Mouse (Mus musculus): ENCODE measurements around the gene Ptprf. TPM values are rescaled to one million over a fixed set of nuclear protein-coding genes. Genes with fewer than 3 reads are reported as not detected.

Ptprf gene
- total RNA-seq, 2 experiments from 2014 or later: 0.84 TPM; not detected in 1

- no peak for ATAC-seq (replicated peaks; ENCODE audit: low FRiP score, poor library complexity, severe bottlenecking)
These were observed 29.9 kb downstream of the Ptprf start for GRCm38 (mm10) chr4:118261291-118261690.

- no peak for ATAC-seq (replicated peaks; ENCODE audit: low FRiP score, poor library complexity, severe bottlenecking)
These were observed 30.5 kb downstream of the Ptprf start for GRCm38 (mm10) chr4:118260551-118261267.

- ATAC-seq (replicated peaks; ENCODE audit: low FRiP score, poor library complexity, severe bottlenecking): no peak
These were observed 31.3 kb downstream of the Ptprf start for GRCm38 (mm10) chr4:118259782-118260463.

- no peak for ATAC-seq (replicated peaks; ENCODE audit: low FRiP score, poor library complexity, severe bottlenecking)
These were observed 33.2 kb downstream of the Ptprf start for GRCm38 (mm10) chr4:118257977-118258376.

DNA sequence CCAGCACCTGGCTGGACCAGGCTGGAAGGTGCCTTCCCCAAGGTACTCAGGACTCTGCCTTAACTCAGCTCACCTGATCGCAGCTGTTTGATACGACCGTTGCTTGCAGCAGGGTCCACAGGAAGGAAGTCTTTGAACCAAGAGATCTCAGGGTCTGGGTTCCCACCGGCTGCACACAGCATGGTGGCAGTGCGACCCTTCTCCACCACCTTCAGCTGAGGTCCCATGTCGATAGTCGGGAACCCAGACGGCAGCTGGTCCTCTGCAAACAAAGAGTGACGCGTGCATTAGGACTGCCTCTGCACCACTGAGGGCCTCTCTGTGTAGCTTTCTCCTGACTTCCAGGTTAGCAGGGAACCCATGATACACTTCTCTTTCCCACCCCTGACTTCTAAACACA lies 33.8 kb downstream of the Ptprf start:
- ATAC-seq (replicated peaks; ENCODE audit: low FRiP score, poor library complexity, severe bottlenecking): no peak

- no peak for ATAC-seq (replicated peaks; ENCODE audit: low FRiP score, poor library complexity, severe bottlenecking)
These were observed 35.0 kb downstream of the Ptprf start for GRCm38 (mm10) chr4:118256217-118256616.

DNA sequence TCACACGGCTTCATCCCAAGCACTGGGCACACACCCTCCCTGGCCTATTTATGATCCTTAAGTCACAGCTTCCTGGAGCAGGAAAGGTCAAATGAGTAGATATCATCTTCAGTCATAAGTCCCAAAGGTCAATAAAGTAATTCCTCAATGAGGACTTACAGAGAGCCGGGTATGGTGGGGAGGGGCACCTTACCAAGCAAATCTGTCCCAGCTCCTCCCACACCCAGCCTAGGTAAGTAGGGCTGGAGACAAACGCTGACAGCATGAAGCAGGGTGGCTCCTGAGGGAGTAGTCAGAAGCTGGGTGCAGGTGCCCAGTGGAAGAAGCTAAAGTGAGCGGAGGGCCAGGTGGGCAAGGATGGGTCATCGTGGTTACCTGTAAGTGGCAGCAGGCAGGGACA lies 36.3 kb downstream of the Ptprf start:
- ATAC-seq (replicated peaks; ENCODE audit: low FRiP score, poor library complexity, severe bottlenecking): no peak

DNA sequence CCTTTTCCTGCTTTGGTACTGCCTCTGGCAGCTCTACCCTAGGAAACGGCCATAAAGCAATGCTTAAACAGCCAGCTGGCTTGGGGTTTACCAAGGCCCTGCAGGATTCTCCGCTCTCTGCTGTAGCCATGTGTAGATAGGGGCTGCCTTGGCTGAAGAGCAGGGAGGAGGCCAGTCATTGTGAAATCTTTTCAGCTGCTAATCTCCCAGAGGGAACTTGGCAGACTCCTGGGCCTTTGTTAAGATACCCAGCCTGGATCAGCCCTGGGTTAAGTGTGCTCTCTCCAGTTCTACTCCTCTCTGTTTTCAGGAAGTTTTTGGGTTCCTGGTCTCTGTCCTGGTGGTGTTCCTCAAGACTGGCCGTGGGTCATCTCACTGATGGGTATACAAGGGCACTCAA lies 43.9 kb downstream of the Ptprf start:
- no peak for ATAC-seq (replicated peaks; ENCODE audit: low FRiP score, poor library complexity, severe bottlenecking)

- no peak for ATAC-seq (replicated peaks; ENCODE audit: low FRiP score, poor library complexity, severe bottlenecking)
These were observed 45.4 kb downstream of the Ptprf start for GRCm38 (mm10) chr4:118245847-118246246.

- ATAC-seq (replicated peaks; ENCODE audit: low FRiP score, poor library complexity, severe bottlenecking): no peak
These were observed 47.4 kb downstream of the Ptprf start for GRCm38 (mm10) chr4:118243791-118244190.

GRCm38 (mm10) chr4:118243298-118243697 lies 47.9 kb downstream of the Ptprf start:
- no peak for ATAC-seq (replicated peaks; ENCODE audit: low FRiP score, poor library complexity, severe bottlenecking)

DNA sequence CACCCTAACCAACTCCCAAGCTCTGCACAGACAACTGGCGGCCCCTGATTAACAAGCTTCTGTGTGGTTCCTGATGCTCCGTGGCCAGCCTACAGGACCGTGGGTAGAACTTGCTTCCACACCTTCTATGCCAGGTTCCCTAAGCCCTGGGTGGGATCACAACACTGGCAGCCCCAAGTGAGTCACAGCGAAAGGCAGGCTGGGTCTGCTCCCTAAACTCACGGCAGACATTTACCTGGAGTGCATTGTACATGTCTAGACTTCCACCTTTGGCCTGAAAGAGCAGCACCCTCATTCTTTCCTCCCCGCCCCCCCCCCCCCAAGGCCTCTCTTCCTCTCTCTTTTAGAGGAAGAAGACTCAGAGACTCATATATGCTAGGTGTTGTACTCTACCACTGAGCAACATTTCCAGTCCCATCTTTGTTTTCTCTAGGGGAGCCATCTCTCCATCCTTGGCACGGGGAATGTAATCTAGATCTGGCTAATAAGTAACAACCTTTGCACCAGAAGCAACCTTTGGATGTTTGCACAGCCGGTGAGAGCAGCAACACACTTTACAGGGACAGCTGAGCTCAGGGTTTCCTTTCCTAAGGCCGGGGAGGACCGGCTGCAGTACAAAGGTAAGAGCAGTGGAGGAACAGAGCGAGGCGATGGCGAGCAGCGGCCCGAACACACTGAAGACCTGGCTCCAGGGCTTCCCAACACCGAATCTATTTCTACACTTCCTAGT lies 51.1 kb downstream of the Ptprf start:
- no peak for ATAC-seq (replicated peaks; ENCODE audit: low FRiP score, poor library complexity, severe bottlenecking)

DNA sequence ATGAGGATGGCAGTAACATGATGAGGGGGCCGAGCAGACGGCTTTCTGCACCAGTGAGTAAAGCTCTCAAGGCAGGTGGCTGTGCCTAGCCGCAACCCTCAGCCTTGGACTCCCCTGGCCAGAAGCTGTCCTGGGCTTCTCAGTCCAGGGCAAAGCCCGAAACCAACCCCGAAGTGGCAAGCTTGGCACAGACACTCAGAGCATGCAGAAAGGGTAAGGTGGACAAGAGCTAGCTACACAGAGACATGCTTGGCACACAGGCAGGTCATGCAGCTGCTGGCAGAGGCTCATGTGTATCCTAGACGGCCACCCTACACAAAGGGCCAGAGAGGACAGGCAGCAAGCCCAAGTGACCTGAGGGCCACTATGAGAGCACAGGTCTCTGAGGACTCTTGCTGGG lies 52.5 kb downstream of the Ptprf start:
- ATAC-seq (replicated peaks; ENCODE audit: low FRiP score, poor library complexity, severe bottlenecking): no peak

- no peak for ATAC-seq (replicated peaks; ENCODE audit: low FRiP score, poor library complexity, severe bottlenecking)
These were observed 54.3 kb downstream of the Ptprf start for GRCm38 (mm10) chr4:118236871-118237270.

DNA sequence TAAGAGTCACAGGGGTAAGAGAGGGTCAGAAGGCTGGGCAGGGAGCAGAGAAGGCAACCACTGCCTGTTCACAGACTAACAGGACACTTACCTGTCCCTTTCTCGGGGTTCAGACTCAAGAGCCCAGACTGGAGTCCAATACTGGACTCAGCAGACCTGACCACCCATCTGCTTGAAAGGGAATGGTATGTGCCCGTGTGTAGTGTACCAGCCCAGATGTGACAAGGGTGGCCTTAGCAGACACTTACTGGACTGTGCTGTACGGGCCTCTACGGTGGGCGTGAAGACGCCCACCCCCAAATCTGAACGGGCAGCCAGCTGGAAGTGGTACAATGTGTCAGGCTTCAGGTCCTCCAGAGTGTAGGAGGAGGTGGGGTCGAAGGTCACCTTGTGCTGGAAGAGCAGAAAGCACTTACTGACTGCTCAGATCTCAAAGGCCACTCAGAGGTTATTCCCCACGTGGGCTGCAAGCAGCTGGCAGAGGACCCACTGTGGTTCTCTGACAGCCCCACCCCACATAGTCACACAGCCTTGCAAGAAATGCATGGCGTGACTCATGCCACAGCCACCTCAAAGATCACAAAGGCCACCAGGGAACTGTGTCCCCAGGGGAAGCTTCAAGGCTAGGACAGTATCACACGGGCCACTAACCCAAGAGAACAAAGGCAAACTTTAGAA lies 56.4 kb downstream of the Ptprf start:
- ATAC-seq (replicated peaks; ENCODE audit: low FRiP score, poor library complexity, severe bottlenecking): no peak

GRCm38 (mm10) chr4:118233886-118234285 lies 57.3 kb downstream of the Ptprf start:
- ATAC-seq (replicated peaks; ENCODE audit: low FRiP score, poor library complexity, severe bottlenecking): no peak

GRCm38 (mm10) chr4:118231861-118232260 lies 59.3 kb downstream of the Ptprf start:
- no peak for ATAC-seq (replicated peaks; ENCODE audit: low FRiP score, poor library complexity, severe bottlenecking)

DNA sequence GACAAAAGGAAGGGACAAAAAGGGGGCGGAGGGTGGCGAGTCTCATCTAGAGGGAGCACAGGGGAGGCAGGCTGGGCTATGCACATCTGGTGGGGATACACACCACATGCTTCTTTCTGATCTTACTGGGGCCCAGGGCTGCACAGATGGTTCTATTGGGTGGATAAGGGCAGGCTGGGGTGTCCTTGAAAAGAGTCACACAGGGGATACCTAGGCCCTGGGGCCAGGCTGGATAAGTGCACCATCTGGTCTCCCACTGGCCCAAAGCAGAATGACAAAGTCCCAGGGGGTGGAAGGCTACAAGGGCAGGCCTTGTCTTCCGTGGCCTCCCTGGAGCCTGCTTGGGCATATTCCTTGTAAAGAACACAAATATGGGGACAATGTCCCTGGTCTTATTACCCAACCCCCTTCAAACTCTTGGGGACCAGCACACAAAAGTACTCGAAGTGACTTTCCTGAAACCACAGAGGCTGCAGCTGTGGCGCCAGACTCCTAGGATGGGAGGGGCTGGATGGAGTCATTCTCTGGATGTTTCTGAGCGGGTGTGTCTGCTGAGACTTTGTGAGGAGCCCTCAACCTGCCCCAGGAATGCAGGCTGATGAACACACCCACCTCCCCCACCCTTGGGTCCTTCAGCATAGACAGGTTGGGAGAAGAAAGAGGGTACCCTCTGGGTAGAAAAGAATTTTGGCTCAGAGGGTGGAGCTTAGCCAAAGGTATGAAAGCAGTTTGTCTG lies 62.0 kb downstream of the Ptprf start:
- ATAC-seq (replicated peaks; ENCODE audit: low FRiP score, poor library complexity, severe bottlenecking): no peak

DNA sequence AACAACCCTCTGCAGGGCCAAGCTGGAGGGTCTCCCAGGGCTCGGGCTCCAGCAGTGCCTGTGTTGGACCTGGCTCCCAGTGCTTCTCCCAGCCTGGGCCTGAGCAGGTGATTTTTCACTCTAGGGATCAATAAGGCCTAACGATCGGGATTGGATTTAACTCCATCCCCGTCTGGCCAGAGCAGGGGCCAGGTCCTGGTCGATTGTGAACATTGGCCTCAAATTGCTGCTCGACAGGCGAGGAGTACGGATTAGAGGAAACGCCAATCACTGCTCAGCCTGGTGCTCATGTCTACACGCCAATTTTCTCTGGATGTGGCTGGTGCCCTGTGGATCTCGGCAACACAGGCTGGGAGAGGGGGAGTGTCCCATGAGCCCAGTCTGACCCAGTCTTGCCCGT lies 63.8 kb downstream of the Ptprf start:
- no peak for ATAC-seq (replicated peaks; ENCODE audit: low FRiP score, poor library complexity, severe bottlenecking)

- no peak for ATAC-seq (replicated peaks; ENCODE audit: low FRiP score, poor library complexity, severe bottlenecking)
These were observed 69.9 kb downstream of the Ptprf start for GRCm38 (mm10) chr4:118221261-118221660.

Data from erythroid progenitor cell, adult 5-6 weeks (primary cell).